Mouse (Mus musculus): ENCODE measurements at regions not wholly inside any gene's neighbourhood (a gene's known extent, or its start where the extent isn't known, plus 50 kb on each side); places are given as distances from the start of the nearest gene placed in this dataset.

GRCm38 (mm10) chr16:75663871-75664270, 71.2 kb downstream of the Rbm11 start:
- no peak for DNase-seq (ENCODE audit: extremely low spot score in 1 of 2, low spot score in 2 of 2)

GRCm38 (mm10) chr16:75667589-75667988, 74.9 kb downstream of the Rbm11 start:
- DNase-seq (ENCODE audit: extremely low spot score in 1 of 2, low spot score in 2 of 2): no peak
- intact Hi-C loops (cut with DNase I): no loop called here

More at GRCm38 (mm10) chr16:75663871-75664270, 71.2 kb downstream of the Rbm11 start:
- intact Hi-C loops (cut with DNase I): no loop called here

- no peak for DNase-seq (ENCODE audit: extremely low spot score in 1 of 2, low spot score in 2 of 2)
- intact Hi-C loops (cut with DNase I): loop anchor here (10.0 kb wide), 1 partner anchor 1223 kb away; no protein-coding TSS in a partner anchor
Measured at GRCm38 (mm10) chr16:75672112-75672511, 79.5 kb downstream of the Rbm11 start.

- intact Hi-C loops (cut with DNase I): loop anchor here (10.0 kb wide), 1 partner anchor 1219 kb away; no protein-coding TSS in a partner anchor
- peak; percentile 17 to 29 for DNase-seq (ENCODE audit: extremely low spot score in 1 of 2, low spot score in 2 of 2)
Measured at GRCm38 (mm10) chr16:75675871-75676270, 83.2 kb downstream of the Rbm11 start.

- no peak for DNase-seq (ENCODE audit: extremely low spot score in 1 of 2, low spot score in 2 of 2)
- intact Hi-C loops (cut with DNase I): loop anchor here (10.0 kb wide), 1 partner anchor 1218 kb away; no protein-coding TSS in a partner anchor
Measured at GRCm38 (mm10) chr16:75677180-75677579, 84.5 kb downstream of the Rbm11 start.

All from left cerebral cortex, postnatal 10 days (tissue).